Mouse (Mus musculus) lung, embryonic 14.5 days (tissue): ENCODE results near the gene Col6a1. TPM values are rescaled to one million over a fixed set of nuclear protein-coding genes. Genes with fewer than 3 reads are reported as not detected.

Experiments
- ATAC-seq: fragments of 200-750 bp; cut with Nextera tagmentation; 2 replicates; pipeline ENCODE4 v1.8.0; 2017; ENCODE audit warnings: mild to moderate bottlenecking, moderate TSS enrichment, moderate library complexity; ENCODE audit not compliant: insufficient read depth
- DNase-seq: peaks from one replicate; pipeline ENCODE4 v3.0.0-alpha.2; 2015
- H3K27ac ChIP-seq: fragments of 300-500 bp; sonication (generic); 2 replicates; pipeline ENCODE4 v1.5.1; 2014; ENCODE audit warnings: low read depth, mild to moderate bottlenecking, moderate library complexity
- H3K27me3 ChIP-seq: fragments of 300-500 bp; sonication (generic); 2 replicates; pipeline ENCODE4 v1.6.1; 2014; ENCODE audit warnings: low read length, control low read depth; ENCODE audit not compliant: insufficient read depth
- H3K36me3 ChIP-seq: fragments of 300-500 bp; sonication (generic); 2 replicates; pipeline ENCODE4 v1.6.1; 2014; ENCODE audit warnings: control low read depth; ENCODE audit not compliant: insufficient read depth
- H3K4me1 ChIP-seq: fragments of 300-500 bp; sonication (generic); 2 replicates; pipeline ENCODE4 v1.6.1; 2014; ENCODE audit warnings: antibody characterized with exemption, control low read depth; ENCODE audit not compliant: insufficient read depth
- H3K4me2 ChIP-seq: fragments of 300-500 bp; sonication (generic); 2 replicates; pipeline ENCODE4 v1.6.1; 2014; ENCODE audit warnings: mild to moderate bottlenecking
- H3K4me3 ChIP-seq: fragments of 300-500 bp; sonication (generic); 2 replicates; pipeline ENCODE4 v1.5.1; 2014; ENCODE audit warnings: low read depth, low read length
- H3K9ac ChIP-seq: fragments of 300-500 bp; sonication (generic); 2 replicates; pipeline ENCODE4 v1.6.1; 2014
- H3K9me3 ChIP-seq: fragments of 300-500 bp; sonication (generic); 2 replicates; pipeline ENCODE4 v1.6.1; 2016; ENCODE audit warnings: low read depth, low read length, control low read depth
- CTCF ChIP-seq: IDR thresholded peaks from 2 replicates; pipeline ENCODE4 v1.5.1; 2016; ENCODE audit warnings: antibody characterized with exemption, low read depth
- WGBS: fragments of 180-500 bp; shearing (Covaris S2); extraction: QIAGEN DNeasy Blood & Tissue Kit; methylation state at CpG from one replicate; pipeline ENCODE4 v1.1.7; 2014; 5-methylcytosine and 5-hydroxymethylcytosine counted together
- polyA plus RNA-seq: library from polyadenylated mRNA; unstranded; fragments of >200 nt; fragmentation: Nextera tagmentation; extraction: Ambion mirVana; gene quantifications from 2 replicates; pipeline ENCODE4 v1.2.1, GENCODE M21; 2014

Gene Col6a1
- polyA plus RNA-seq, 1 experiment from 2014 or later = 215 TPM

GRCm38 (mm10) chr10:76701446-76701845, 24.5 kb downstream of the Col6a1 start:
- no peak overlapping the region for H3K4me3 ChIP-seq
- H3K27me3 ChIP-seq = no peaks in the 10 kb centered on the region
- no peak overlapping the region for H3K27ac ChIP-seq
- DNase-seq (peak; percentile 40), ATAC-seq (no peak)
- 48% methylated on average over 2 of the region's 2 CpGs for WGBS
- no peak overlapping the region for H3K4me2 ChIP-seq
- no peak overlapping the region for H3K9ac ChIP-seq
- no peaks in the 10 kb centered on the region for H3K4me1 ChIP-seq
- 0 out of 2 replicates have a peak, but pooled peaks cover 3% of the 10 kb centered on the region for H3K9me3 ChIP-seq
- no peaks in the 10 kb centered on the region for H3K36me3 ChIP-seq
- no peak for TF ChIP-seq CTCF

- H3K4me3 ChIP-seq = no peak overlapping the region
- DNase-seq (peak; percentile 21), ATAC-seq (no peak)
- H3K4me1 ChIP-seq = 0 out of 2 replicates have a peak, but pooled peaks cover 2% of the 10 kb centered on the region
- H3K9me3 ChIP-seq = 0 out of 2 replicates have a peak, but pooled peaks cover 3% of the 10 kb centered on the region
- 56% methylated on average over 7 of the region's 7 CpGs for WGBS
- no peak overlapping the region for H3K4me2 ChIP-seq
- no peaks in the 10 kb centered on the region for H3K36me3 ChIP-seq
- H3K27me3 ChIP-seq = no peaks in the 10 kb centered on the region
- no peak for TF ChIP-seq CTCF
- no peak overlapping the region for H3K9ac ChIP-seq
- no peak overlapping the region for H3K27ac ChIP-seq
Measured at GRCm38 (mm10) chr10:76699816-76700215, 26.2 kb downstream of the Col6a1 start.

GRCm38 (mm10) chr10:76695283-76695885, 30.6 kb downstream of the Col6a1 start:
- DNase-seq = peak; percentile 57
- no peak; the same call in 1 of the 2 replicates for ATAC-seq
- Histone ChIP-seq H3K27ac (peak overlapping the region; percentile 76), H3K9me3 (no peaks in the 10 kb centered on the region), H3K4me1 (0 out of 2 replicates have a peak, but pooled peaks cover 4% of the 10 kb centered on the region), H3K9ac (no peak overlapping the region), H3K27me3 (no peaks in the 10 kb centered on the region), H3K4me3 (no peak overlapping the region), H3K36me3 (no peaks in the 10 kb centered on the region), H3K4me2 (no peak overlapping the region)
- WGBS = 56% methylated on average over 10 of the region's 10 CpGs
- no peak for TF ChIP-seq CTCF

- no peak overlapping the region for H3K4me2 ChIP-seq
- 18% methylated on average over 7 of the region's 7 CpGs for WGBS
Measured at GRCm38 (mm10) chr10:76694765-76695164, 31.2 kb downstream of the Col6a1 start.

GRCm38 (mm10) chr10:76693446-76693845, 32.5 kb downstream of the Col6a1 start:
- WGBS = 73% methylated on average over 2 of the region's 2 CpGs
- Histone ChIP-seq H3K36me3 (no peaks in the 10 kb centered on the region), H3K4me2 (no peak overlapping the region), H3K27ac (no peak overlapping the region), H3K27me3 (no peaks in the 10 kb centered on the region), H3K9ac (no peak overlapping the region), H3K4me1 (0 out of 2 replicates have a peak, but pooled peaks cover 4% of the 10 kb centered on the region), H3K4me3 (no peak overlapping the region), H3K9me3 (no peaks in the 10 kb centered on the region)
- ATAC-seq (no peak), DNase-seq (no peak)
- no peak for TF ChIP-seq CTCF

More at GRCm38 (mm10) chr10:76694765-76695164, 31.2 kb downstream of the Col6a1 start:
- no peak overlapping the region for H3K9ac ChIP-seq
- H3K27ac ChIP-seq = peak overlapping the region; percentile 76
- H3K9me3 ChIP-seq = no peaks in the 10 kb centered on the region
- H3K27me3 ChIP-seq = no peaks in the 10 kb centered on the region
- peak; percentile 84 for DNase-seq
- no peak for TF ChIP-seq CTCF
- H3K4me1 ChIP-seq = 0 out of 2 replicates have a peak, but pooled peaks cover 4% of the 10 kb centered on the region
- no peaks in the 10 kb centered on the region for H3K36me3 ChIP-seq
- ATAC-seq = peak; percentile 78
- H3K4me3 ChIP-seq = no peak overlapping the region

GRCm38 (mm10) chr10:76685451-76686017, 40.4 kb downstream of the Col6a1 start:
- Histone ChIP-seq H3K4me2 (no peak overlapping the region), H3K36me3 (no peaks in the 10 kb centered on the region), H3K9ac (no peak overlapping the region), H3K4me1 (peaks cover 22% of the 10 kb centered on the region), H3K4me3 (no peak overlapping the region), H3K27me3 (no peaks in the 10 kb centered on the region), H3K27ac (no peak overlapping the region), H3K9me3 (no peaks in the 10 kb centered on the region)
- DNase-seq (peak; percentile 31), ATAC-seq (no peak)
- 81% methylated on average over 10 of the region's 10 CpGs for WGBS
- TF ChIP-seq CTCF = no peak

- DNase-seq (peak; percentile 93), ATAC-seq (peak; percentile 77)
Measured at GRCm38 (mm10) chr10:76683977-76684376, 42.0 kb downstream of the Col6a1 start.

More at GRCm38 (mm10) chr10:76683977-76684376, 42.0 kb downstream of the Col6a1 start:
- H3K4me3 ChIP-seq = no peak overlapping the region
- H3K9ac ChIP-seq = no peak overlapping the region
- H3K27me3 ChIP-seq = no peaks in the 10 kb centered on the region
- no peak for TF ChIP-seq CTCF
- peak overlapping the region; percentile 86 for H3K27ac ChIP-seq
- no peaks in the 10 kb centered on the region for H3K9me3 ChIP-seq
- H3K36me3 ChIP-seq = no peaks in the 10 kb centered on the region
- H3K4me2 ChIP-seq = 0 out of 2 replicates have a peak overlapping the region, but pooled peaks have one; percentile 0
- peaks cover 22% of the 10 kb centered on the region for H3K4me1 ChIP-seq
- 41% methylated on average over 12 of the region's 12 CpGs for WGBS
